Mouse (Mus musculus): ENCODE measurements around the gene Kcnt1. TPM values are rescaled to one million over a fixed set of nuclear protein-coding genes. Genes with fewer than 3 reads are reported as not detected.

Gene Kcnt1
- polyA plus RNA-seq, 1 experiment from 2014 or later = 0.07 TPM

DNA sequence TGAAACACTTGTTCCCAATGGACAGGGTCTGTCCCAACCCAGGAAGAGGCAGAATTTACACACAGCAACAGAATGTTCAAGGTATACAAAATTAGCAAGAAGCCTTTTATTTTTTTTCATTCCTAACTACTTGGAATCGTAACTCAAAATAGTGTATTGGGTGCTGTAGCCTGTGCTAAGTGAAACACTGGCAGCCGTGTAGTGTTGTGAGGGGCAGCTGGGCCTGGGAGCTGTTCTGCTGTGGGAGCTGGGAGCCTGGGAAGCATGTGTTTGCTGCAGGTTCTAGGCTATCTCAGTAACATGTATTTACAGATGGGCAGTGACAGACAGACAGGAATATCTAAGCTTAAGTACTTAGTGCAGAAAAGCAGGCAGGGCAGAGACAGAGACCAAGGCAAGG lies 54.9 kb downstream of the Kcnt1 start:
- H3K27ac ChIP-seq (replicated peaks) = no peak overlapping the region
- no peaks in the 10 kb centered on the region for H3K27me3 ChIP-seq (replicated peaks)
- no peaks in the 10 kb centered on the region for H3K4me1 ChIP-seq
- no peaks in the 10 kb centered on the region; the same call in 1 of the 2 replicates for H3K36me3 ChIP-seq
- WGBS = 76% methylated on average over 2 of the region's 2 CpGs
- no peak overlapping the region for H3K4me2 ChIP-seq
- H3K4me3 ChIP-seq = no peak overlapping the region
- H3K9me3 ChIP-seq = no peaks in the 10 kb centered on the region
- H3K9ac ChIP-seq = no peak overlapping the region
- ATAC-seq (ENCODE audit: extremely low read depth, insufficient number of reproducible peaks, low FRiP score, low TSS enrichment) = no peak

DNA sequence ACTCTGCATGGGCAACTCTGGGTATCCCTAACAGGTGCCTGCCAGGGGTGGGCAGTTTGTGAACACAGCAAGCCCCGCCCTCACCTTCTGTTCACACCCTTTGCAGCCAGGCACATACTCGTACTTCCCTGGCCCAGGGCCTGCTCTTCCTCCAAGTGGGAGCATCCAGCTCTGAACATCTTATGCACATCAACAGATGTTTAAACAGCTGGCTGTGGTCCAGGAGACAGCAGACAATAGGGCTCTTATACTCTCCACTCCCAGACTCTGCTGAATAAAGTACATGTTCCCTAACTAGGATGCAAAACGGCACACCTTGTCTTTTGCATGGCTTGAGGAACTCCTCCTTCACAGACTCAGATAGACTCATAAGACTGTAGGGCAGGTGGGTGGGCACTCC lies 56.4 kb downstream of the Kcnt1 start:
- peaks cover 13% of the 10 kb centered on the region for H3K36me3 ChIP-seq
- no peak overlapping the region for H3K4me2 ChIP-seq
- no peak overlapping the region for H3K9ac ChIP-seq
- 57% methylated on average over 3 of the region's 3 CpGs for WGBS
- no peaks in the 10 kb centered on the region for H3K9me3 ChIP-seq
- ATAC-seq (ENCODE audit: extremely low read depth, insufficient number of reproducible peaks, low FRiP score, low TSS enrichment) = no peak
- H3K27ac ChIP-seq (replicated peaks) = no peak overlapping the region
- H3K4me3 ChIP-seq = no peak overlapping the region
- no peaks in the 10 kb centered on the region for H3K27me3 ChIP-seq (replicated peaks)
- no peaks in the 10 kb centered on the region for H3K4me1 ChIP-seq

DNA sequence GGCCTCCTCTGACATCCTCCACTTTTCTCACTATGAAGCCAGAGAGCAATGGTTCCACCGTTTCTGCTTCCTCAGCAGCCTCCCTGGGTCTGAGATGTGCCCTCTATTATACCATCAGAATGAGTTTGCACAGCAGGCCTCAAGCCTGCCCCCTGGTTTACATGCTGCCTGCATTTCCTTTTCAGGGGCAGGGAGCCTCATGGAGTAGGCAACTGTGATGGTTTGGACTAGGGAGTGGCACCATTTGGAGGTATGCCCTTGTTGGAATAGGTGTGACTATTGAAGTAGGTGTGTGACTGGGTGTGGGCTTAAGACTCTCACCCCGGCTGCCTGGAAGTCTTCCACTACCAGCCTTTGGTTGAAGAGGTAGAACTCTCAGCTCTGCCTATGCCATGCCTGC lies 60.3 kb downstream of the Kcnt1 start:
- Histone ChIP-seq H3K4me1 (no peaks in the 10 kb centered on the region), H3K27me3 (replicated peaks) (no peaks in the 10 kb centered on the region), H3K4me3 (no peak overlapping the region), H3K27ac (replicated peaks) (no peak overlapping the region), H3K9ac (no peak overlapping the region), H3K9me3 (no peaks in the 10 kb centered on the region), H3K36me3 (peaks cover 46% of the 10 kb centered on the region), H3K4me2 (no peak overlapping the region)
- ATAC-seq (ENCODE audit: extremely low read depth, insufficient number of reproducible peaks, low FRiP score, low TSS enrichment) = no peak
- WGBS = 79% methylated on average over 2 of the region's 2 CpGs

DNA sequence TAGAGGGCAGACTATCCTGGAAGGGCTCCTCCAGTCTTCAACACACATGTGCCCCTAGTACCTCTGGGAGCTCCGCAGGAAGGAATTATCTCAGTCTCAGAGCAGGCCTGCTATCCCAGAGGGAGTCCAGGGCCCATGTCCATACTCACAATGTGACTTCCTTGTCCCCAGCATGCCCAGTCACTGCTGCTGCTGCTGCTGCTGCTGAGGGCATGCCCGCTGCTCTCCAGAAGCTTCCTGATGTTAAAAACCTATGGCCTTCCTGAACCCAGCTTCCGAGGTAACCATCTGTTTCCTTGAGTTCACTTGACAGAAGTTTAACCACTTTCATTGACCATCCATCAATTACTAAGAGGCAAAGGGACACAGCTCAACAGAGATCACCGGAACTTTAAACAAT lies 61.4 kb downstream of the Kcnt1 start:
- H3K27ac ChIP-seq (replicated peaks) = no peak overlapping the region
- H3K9ac ChIP-seq = no peak overlapping the region
- no peaks in the 10 kb centered on the region for H3K4me1 ChIP-seq
- H3K36me3 ChIP-seq = peaks cover 58% of the 10 kb centered on the region
- no peaks in the 10 kb centered on the region for H3K9me3 ChIP-seq
- WGBS = 91% methylated on average over 4 of the region's 4 CpGs
- no peak overlapping the region for H3K4me3 ChIP-seq
- ATAC-seq (ENCODE audit: extremely low read depth, insufficient number of reproducible peaks, low FRiP score, low TSS enrichment) = no peak
- H3K27me3 ChIP-seq (replicated peaks) = no peaks in the 10 kb centered on the region
- H3K4me2 ChIP-seq = no peak overlapping the region

DNA sequence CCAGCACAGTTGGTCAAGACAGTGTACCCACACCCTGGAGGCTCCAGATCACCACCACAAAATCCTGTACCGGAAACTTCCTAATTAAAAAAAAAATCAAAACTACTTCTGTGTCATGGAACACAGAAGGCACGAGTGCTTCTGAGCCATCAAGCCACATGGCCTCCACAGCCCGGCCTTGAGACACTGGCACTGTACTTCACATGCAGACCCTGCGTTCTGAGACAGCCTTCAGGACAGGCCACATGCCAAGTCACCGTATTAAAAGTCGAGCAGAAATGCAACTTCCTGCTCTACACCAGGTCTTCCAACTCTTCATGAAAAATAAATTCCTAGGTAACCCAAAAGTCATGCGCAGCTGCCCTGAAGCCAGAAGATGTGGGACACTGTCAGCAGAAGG lies 64.3 kb downstream of the Kcnt1 start:
- no peak overlapping the region for H3K4me2 ChIP-seq
- no peak overlapping the region for H3K27ac ChIP-seq (replicated peaks)
- H3K9me3 ChIP-seq = no peaks in the 10 kb centered on the region
- H3K36me3 ChIP-seq = peaks cover 85% of the 10 kb centered on the region
- H3K4me1 ChIP-seq = no peaks in the 10 kb centered on the region
- no peaks in the 10 kb centered on the region for H3K27me3 ChIP-seq (replicated peaks)
- no peak for ATAC-seq (ENCODE audit: extremely low read depth, insufficient number of reproducible peaks, low FRiP score, low TSS enrichment)
- no peak overlapping the region for H3K9ac ChIP-seq
- 92% methylated on average over 7 of the region's 7 CpGs for WGBS
- H3K4me3 ChIP-seq = no peak overlapping the region

DNA sequence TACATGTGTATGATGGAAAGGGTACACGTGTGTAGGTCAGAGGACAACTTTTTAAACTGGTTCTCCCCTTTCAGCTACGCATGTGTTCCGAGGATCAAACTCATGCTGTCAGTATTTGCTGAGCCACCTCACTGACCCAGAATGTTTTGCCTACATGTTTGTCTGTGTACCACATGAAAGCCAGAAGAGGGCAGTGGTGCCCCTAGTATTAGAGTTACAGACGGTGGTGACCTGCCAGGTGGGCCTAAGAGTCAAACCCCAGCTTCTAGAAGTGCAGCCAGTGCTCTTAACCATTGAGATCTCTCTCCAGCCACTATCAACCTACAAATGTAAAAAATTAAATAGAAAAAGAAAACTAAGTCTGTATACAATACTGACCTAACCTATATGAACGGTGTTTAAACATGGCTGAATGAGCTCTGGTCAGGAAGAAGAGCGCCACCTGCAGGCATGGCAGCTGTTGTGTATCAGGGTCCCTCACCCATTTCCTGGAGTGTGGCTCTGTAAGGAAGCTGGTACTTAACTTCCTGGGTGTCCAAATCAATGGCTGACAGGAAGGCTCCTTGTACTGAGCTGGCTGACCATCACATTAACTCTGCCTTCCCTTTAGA lies 67.8 kb downstream of the Kcnt1 start:
- Histone ChIP-seq H3K4me3 (no peak overlapping the region), H3K27me3 (replicated peaks) (no peaks in the 10 kb centered on the region), H3K4me2 (no peak overlapping the region), H3K27ac (replicated peaks) (no peak overlapping the region), H3K9me3 (no peaks in the 10 kb centered on the region), H3K4me1 (no peaks in the 10 kb centered on the region), H3K36me3 (peaks cover 97% of the 10 kb centered on the region), H3K9ac (no peak overlapping the region)
- ATAC-seq (ENCODE audit: extremely low read depth, insufficient number of reproducible peaks, low FRiP score, low TSS enrichment) = no peak
- 85% methylated on average over 6 of the region's 6 CpGs for WGBS

DNA sequence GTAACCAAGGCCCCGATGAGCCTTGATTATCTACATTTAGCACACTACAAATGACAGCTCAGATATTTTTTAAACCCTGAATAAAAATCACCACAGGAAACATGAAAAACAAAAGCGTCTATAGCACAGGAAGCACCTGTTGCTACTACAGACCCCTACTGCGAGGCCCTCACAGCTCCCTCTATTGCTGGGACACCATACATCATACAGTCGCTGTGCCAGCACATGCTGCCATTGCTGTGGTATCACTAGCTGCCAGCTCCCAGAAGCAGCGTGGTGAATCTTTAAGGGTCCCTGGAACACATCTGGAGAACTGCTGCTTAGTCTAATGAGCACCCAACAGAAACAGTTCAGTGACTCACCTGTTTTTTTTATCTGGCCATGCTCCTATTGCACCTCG lies 77.0 kb downstream of the Kcnt1 start:
- Histone ChIP-seq H3K36me3 (peaks cover 99% of the 10 kb centered on the region), H3K9me3 (no peaks in the 10 kb centered on the region), H3K9ac (no peak overlapping the region), H3K4me1 (no peaks in the 10 kb centered on the region), H3K27me3 (replicated peaks) (no peaks in the 10 kb centered on the region), H3K4me2 (no peak overlapping the region), H3K4me3 (no peak overlapping the region), H3K27ac (replicated peaks) (no peak overlapping the region)
- 83% methylated on average over 6 of the region's 6 CpGs for WGBS
- no peak for ATAC-seq (ENCODE audit: extremely low read depth, insufficient number of reproducible peaks, low FRiP score, low TSS enrichment)

DNA sequence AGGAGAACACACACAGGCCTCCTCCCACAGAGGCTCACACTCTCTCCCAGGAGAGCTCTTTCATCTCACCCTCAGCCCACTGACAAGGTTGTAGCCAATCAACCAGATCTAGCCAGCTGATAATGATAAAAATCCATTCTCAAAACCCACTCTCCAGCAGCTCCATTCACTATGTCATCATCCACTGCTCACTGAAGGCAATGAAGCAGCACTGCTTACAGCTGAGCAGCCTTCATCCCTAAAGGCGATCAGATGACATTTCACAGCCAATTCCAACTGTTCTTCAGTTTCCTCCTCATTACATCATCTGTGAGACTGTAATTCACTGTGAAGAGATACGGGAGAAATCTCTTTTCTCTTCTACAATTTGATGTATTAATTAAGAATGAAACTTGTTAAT lies 80.3 kb downstream of the Kcnt1 start:
- H3K27ac ChIP-seq (replicated peaks) = no peak overlapping the region
- no peak overlapping the region for H3K4me2 ChIP-seq
- no peaks in the 10 kb centered on the region for H3K4me1 ChIP-seq
- 85% methylated on average over 2 of the region's 2 CpGs for WGBS
- no peak overlapping the region for H3K4me3 ChIP-seq
- H3K9me3 ChIP-seq = no peaks in the 10 kb centered on the region
- no peak for ATAC-seq (ENCODE audit: extremely low read depth, insufficient number of reproducible peaks, low FRiP score, low TSS enrichment)
- H3K36me3 ChIP-seq = peaks cover 79% of the 10 kb centered on the region
- H3K9ac ChIP-seq = no peak overlapping the region
- no peaks in the 10 kb centered on the region for H3K27me3 ChIP-seq (replicated peaks)

DNA sequence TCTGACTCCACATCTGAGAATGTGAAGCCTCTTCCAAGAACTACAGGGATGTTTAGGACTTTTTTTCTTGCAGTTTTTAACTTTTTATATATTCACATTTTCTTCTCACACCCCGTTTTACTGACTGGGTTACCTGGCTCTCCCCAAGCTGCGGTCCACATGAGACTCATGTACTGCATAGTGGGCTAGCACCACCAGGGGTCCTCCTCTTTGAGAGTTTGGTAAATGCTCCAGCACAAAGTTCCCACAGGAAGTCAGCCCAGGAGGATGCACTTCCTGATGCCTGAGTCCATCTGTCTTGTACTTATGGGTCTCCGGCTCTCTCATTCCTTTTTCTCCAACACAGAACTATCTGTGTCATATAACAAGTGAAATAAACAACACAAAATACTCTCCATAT lies 84.4 kb downstream of the Kcnt1 start:
- ATAC-seq (ENCODE audit: extremely low read depth, insufficient number of reproducible peaks, low FRiP score, low TSS enrichment) = no peak
- H3K4me3 ChIP-seq = no peak overlapping the region
- 85% methylated on average over 3 of the region's 3 CpGs for WGBS
- peaks cover 75% of the 10 kb centered on the region for H3K36me3 ChIP-seq
- H3K4me1 ChIP-seq = no peaks in the 10 kb centered on the region
- H3K9me3 ChIP-seq = no peaks in the 10 kb centered on the region
- H3K27me3 ChIP-seq (replicated peaks) = no peaks in the 10 kb centered on the region
- no peak overlapping the region for H3K27ac ChIP-seq (replicated peaks)
- no peak overlapping the region for H3K9ac ChIP-seq
- H3K4me2 ChIP-seq = no peak overlapping the region

DNA sequence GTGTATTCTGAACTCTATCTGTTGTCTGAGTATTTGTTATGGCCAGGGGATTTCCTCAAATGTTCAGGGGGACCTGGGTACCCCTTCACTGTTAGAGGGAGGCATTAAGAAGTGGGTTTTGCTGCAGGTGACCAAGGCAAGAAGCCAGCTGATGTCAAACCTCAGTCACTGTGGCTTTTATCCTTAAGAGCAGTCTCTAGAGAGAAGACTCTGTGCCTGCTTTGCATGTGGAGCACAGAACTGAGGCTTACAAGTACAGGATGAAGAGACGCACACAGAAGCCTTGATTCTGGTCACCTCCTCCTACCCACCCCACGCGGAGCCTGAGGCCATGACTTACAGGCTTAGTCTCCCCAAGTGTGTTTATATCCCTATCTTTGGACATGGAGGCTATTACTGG lies 85.8 kb downstream of the Kcnt1 start:
- no peak overlapping the region for H3K4me3 ChIP-seq
- H3K4me2 ChIP-seq = no peak overlapping the region
- no peaks in the 10 kb centered on the region for H3K27me3 ChIP-seq (replicated peaks)
- no peak overlapping the region for H3K27ac ChIP-seq (replicated peaks)
- no peak for ATAC-seq (ENCODE audit: extremely low read depth, insufficient number of reproducible peaks, low FRiP score, low TSS enrichment)
- peaks cover 74% of the 10 kb centered on the region for H3K36me3 ChIP-seq
- no peaks in the 10 kb centered on the region for H3K4me1 ChIP-seq
- H3K9me3 ChIP-seq = no peaks in the 10 kb centered on the region
- H3K9ac ChIP-seq = no peak overlapping the region
- 85% methylated on average over 3 of the region's 3 CpGs for WGBS
